Mouse (Mus musculus) stomach, embryonic 15.5 days (tissue): ENCODE measurements around the gene Trim46. TPM values are rescaled to one million over a fixed set of nuclear protein-coding genes. Genes with fewer than 3 reads are reported as not detected.

Experiments used
- ATAC-seq: fragments of 200-750 bp; cut with Nextera tagmentation; 2 replicates; pipeline ENCODE4 v1.8.0; 2017; ENCODE audit warnings: low read depth, moderate number of reproducible peaks, moderate TSS enrichment; ENCODE audit not compliant: insufficient read depth, low FRiP score
- H3K27ac ChIP-seq: fragments of 300-500 bp; sonication (generic); 2 replicates; pipeline ENCODE4 v1.5.1; 2015; ENCODE audit warnings: mild to moderate bottlenecking, inconsistent platforms
- H3K27me3 ChIP-seq: fragments of 300-500 bp; sonication (generic); replicated peaks from 2 replicates; pipeline ENCODE4 v1.6.1; 2015; ENCODE audit warnings: inconsistent platforms
- H3K36me3 ChIP-seq: fragments of 300-500 bp; sonication (generic); 2 replicates; pipeline ENCODE4 v1.6.1; 2015; ENCODE audit warnings: inconsistent platforms
- H3K4me1 ChIP-seq: fragments of 300-500 bp; sonication (generic); 2 replicates; pipeline ENCODE4 v1.6.1; 2015; ENCODE audit warnings: inconsistent platforms
- H3K4me2 ChIP-seq: fragments of 300-500 bp; sonication (generic); 2 replicates; pipeline ENCODE4 v1.6.1; 2015; ENCODE audit warnings: mild to moderate bottlenecking, inconsistent platforms
- H3K4me3 ChIP-seq: fragments of 300-500 bp; sonication (generic); replicated peaks from 2 replicates; pipeline ENCODE4 v1.5.1; 2015; ENCODE audit warnings: inconsistent platforms
- H3K9ac ChIP-seq: fragments of 300-500 bp; sonication (generic); 2 replicates; pipeline ENCODE4 v1.6.1; 2015; ENCODE audit warnings: inconsistent platforms
- H3K9me3 ChIP-seq: fragments of 300-500 bp; sonication (generic); 2 replicates; pipeline ENCODE4 v1.6.1; 2016; ENCODE audit warnings: inconsistent platforms
- WGBS: fragments of 180-500 bp; shearing (Covaris S2); methylation state at CpG from one replicate; pipeline ENCODE4 v1.1.7; 2015; 5-methylcytosine and 5-hydroxymethylcytosine counted together
- polyA plus RNA-seq: library from polyadenylated mRNA; unstranded; fragments of >200 nt; fragmentation: Nextera tagmentation; extraction: Ambion mirVana; gene quantifications from 2 replicates; pipeline ENCODE4 v1.2.1, GENCODE M21; 2015

Trim46 gene
- polyA plus RNA-seq: 4.6 and 5.9 TPM in 2 replicates

DNA sequence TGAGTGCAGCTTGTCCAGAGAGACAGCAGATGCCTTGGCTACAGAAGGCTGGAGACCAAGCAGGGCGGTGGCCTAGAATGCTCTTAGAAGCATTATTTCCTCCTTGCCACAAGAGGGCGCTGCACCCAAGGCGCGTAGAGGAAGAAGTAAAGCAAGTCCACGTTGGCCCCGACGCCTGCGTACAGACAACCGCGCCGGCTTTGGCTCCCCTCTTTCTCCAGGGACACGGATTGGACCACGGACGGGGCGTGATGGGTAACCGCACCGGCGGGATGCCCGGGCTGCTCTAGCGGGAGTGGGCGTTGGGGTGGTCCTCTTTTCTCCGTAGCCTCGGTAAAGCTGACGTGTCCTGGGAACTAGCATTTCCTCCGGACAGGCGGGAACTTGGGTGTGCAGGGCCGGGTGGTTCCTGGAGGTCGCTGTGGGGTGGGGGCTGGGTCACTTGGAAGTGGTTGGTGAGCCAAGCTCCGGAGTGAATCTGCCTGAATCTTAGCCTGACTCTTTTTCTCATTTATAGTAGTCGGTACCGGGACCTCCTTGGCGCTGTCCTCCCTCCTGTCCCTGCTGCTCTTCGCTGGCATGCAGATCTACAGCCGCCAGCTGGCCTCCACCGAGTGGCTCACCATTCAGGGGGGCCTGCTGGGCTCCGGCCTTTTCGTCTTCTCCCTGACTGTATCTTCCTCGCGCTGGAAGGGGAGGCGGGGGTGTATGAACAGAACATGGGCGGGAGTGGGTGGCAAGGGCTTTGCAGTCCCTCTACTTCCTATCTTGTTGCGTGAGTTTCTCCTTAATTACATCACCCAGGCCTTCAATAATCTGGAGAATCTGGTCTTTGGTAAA is at the start of gene Trim46:
Trim46 (minus strand) TSS at position 49 of the 840 bp plus-strand sequence.
- WGBS: under 1% methylated on average over 42 of the region's 42 CpGs
- no peaks in the 10 kb centered on the region for H3K27me3 ChIP-seq
- H3K9ac ChIP-seq: peak within 1 kb of the TSS; percentile 75
- H3K4me2 ChIP-seq: peak within 1 kb of the TSS; percentile 81
- H3K4me1 ChIP-seq: peaks cover 44% of the 10 kb centered on the region
- no peaks in the 10 kb centered on the region for H3K9me3 ChIP-seq
- peaks cover 9% of the 10 kb centered on the region; the same call in 1 of the 2 replicates for H3K36me3 ChIP-seq
- peak within 1 kb of the TSS; percentile 67 for H3K27ac ChIP-seq
- ATAC-seq: peak; percentile 63
- H3K4me3 ChIP-seq: peak within 1 kb of the TSS; percentile 71

DNA sequence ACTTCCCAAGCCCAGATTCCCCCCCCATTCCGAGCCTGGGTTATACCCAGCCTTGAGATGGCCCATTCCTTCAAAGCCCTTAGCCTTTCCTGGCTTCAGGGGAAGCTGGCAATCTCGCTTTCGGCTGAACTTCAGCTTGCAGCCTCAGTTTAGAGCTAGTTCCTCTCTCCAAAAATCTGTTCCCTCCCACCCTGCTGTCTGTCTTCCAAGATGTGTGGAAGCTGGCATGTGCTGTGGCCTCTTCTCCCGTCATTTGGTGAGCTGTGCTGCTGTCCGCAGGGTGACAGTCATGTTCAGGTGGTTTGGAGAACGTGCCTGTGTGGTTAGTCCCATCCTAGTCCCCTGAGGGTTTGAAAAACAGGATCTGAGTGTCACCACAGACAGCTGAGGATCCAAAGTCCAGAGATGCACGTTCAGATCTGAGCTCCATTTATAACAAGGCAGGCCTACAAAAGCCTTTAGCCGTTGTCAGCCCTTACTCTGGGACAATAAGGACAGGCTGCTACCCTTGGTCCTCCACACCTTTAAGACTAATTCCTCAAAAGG is 49.6 kb upstream of the Trim46 start:
- no peak overlapping the region for H3K27ac ChIP-seq
- H3K36me3 ChIP-seq: no peaks in the 10 kb centered on the region
- WGBS: 78% methylated on average over 8 of the region's 8 CpGs
- no peaks in the 10 kb centered on the region for H3K4me1 ChIP-seq
- H3K4me2 ChIP-seq: no peak overlapping the region
- no peak overlapping the region for H3K9ac ChIP-seq
- no peak for ATAC-seq
- no peaks in the 10 kb centered on the region for H3K9me3 ChIP-seq
- no peaks in the 10 kb centered on the region for H3K27me3 ChIP-seq
- H3K4me3 ChIP-seq: no peak overlapping the region

- WGBS: 72% methylated on average over 5 of the region's 5 CpGs
- ATAC-seq: no peak
Measured at GRCm38 (mm10) chr3:89294195-89294594, 48.1 kb upstream of the Trim46 start.

DNA sequence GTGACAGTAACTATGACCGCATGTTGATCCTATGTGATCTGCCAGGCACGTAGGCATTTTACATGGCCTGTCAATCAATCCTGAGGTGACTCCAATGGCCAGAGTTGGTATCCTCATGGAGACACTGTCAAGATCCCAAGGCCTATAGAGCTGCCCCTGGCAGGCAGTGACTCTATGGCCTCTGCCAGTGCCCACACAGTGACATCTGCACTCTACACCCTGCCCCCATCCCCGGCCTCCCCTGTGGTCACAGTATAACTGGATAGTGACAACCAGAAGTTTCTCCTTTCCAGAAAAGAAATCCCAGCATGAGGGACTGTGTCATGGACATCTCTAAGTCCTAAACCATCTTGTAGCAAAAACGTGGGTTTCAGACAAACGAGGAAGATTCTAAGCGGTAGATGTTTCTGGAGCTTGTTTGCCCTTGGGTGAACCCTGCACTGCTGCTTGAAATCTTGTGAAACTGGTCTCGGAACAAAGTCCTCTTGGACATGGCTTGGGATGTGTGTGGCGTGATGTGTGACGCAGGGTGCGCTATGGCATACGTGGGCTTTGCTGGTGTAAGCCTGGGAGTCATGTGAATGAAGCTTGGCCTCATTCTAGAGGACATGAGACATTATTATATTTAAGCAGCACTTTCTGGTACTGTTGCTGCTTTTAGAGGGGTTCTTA is 47.3 kb upstream of the Trim46 start:
- no peaks in the 10 kb centered on the region for H3K27me3 ChIP-seq
- 80% methylated on average over 11 of the region's 11 CpGs for WGBS

More at GRCm38 (mm10) chr3:89294195-89294594, 48.1 kb upstream of the Trim46 start:
- no peaks in the 10 kb centered on the region for H3K9me3 ChIP-seq
- no peaks in the 10 kb centered on the region for H3K36me3 ChIP-seq
- no peak overlapping the region for H3K4me2 ChIP-seq
- H3K27me3 ChIP-seq: no peaks in the 10 kb centered on the region
- H3K4me1 ChIP-seq: no peaks in the 10 kb centered on the region
- H3K27ac ChIP-seq: no peak overlapping the region
- H3K4me3 ChIP-seq: no peak overlapping the region
- no peak overlapping the region for H3K9ac ChIP-seq

DNA sequence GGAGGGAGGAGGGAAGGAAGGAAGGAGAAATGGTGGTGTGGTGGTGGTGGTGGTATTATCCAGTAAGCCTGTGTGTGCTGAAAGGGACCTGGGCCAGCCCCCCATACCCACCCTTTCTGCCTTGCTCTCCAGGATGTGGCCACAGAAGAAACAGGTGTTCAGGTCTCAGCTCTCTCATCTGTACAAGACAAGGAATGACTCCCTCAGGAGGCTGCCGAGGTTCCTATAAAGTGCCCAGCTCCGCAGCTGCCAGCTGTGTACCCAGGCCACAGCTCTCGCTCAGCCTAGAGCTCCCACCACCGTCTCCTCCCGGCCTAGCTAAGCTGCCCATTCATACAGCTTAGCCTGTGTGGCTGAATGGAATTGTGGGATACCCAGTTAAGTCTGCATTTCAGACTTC is 46.2 kb upstream of the Trim46 start:
- Histone ChIP-seq H3K4me1 (0 out of 2 replicates have a peak, but pooled peaks cover 4% of the 10 kb centered on the region), H3K4me3 (no peak overlapping the region), H3K27me3 (no peaks in the 10 kb centered on the region), H3K4me2 (no peak overlapping the region), H3K36me3 (no peaks in the 10 kb centered on the region), H3K9ac (no peak overlapping the region), H3K27ac (no peak overlapping the region), H3K9me3 (no peaks in the 10 kb centered on the region)
- ATAC-seq: no peak
- WGBS: 58% methylated on average over 5 of the region's 5 CpGs

More for the DNA sequence above, 47.3 kb upstream of the Trim46 start:
- no peak overlapping the region for H3K4me3 ChIP-seq
- H3K4me2 ChIP-seq: no peak overlapping the region
- H3K4me1 ChIP-seq: 0 out of 2 replicates have a peak, but pooled peaks cover 2% of the 10 kb centered on the region
- no peaks in the 10 kb centered on the region for H3K36me3 ChIP-seq
- no peaks in the 10 kb centered on the region for H3K9me3 ChIP-seq
- ATAC-seq: 0 out of 2 replicates have a peak, but pooled peaks have one; percentile 20
- no peak overlapping the region for H3K9ac ChIP-seq
- no peak overlapping the region for H3K27ac ChIP-seq

GRCm38 (mm10) chr3:89291874-89292273 is 45.8 kb upstream of the Trim46 start:
- no peak overlapping the region for H3K4me2 ChIP-seq
- H3K36me3 ChIP-seq: no peaks in the 10 kb centered on the region
- no peaks in the 10 kb centered on the region for H3K9me3 ChIP-seq
- H3K9ac ChIP-seq: no peak overlapping the region
- H3K27me3 ChIP-seq: no peaks in the 10 kb centered on the region
- H3K4me3 ChIP-seq: no peak overlapping the region
- WGBS: 47% methylated on average over 10 of the region's 10 CpGs
- no peak for ATAC-seq
- H3K4me1 ChIP-seq: 0 out of 2 replicates have a peak, but pooled peaks cover 4% of the 10 kb centered on the region
- no peak overlapping the region for H3K27ac ChIP-seq

- Histone ChIP-seq H3K27ac (no peak overlapping the region), H3K4me1 (0 out of 2 replicates have a peak, but pooled peaks cover 4% of the 10 kb centered on the region), H3K9me3 (no peaks in the 10 kb centered on the region), H3K27me3 (no peaks in the 10 kb centered on the region), H3K4me3 (no peak overlapping the region), H3K9ac (no peak overlapping the region), H3K4me2 (no peak overlapping the region), H3K36me3 (no peaks in the 10 kb centered on the region)
- ATAC-seq: no peak
- WGBS: 29% methylated on average over 7 of the region's 7 CpGs
Measured at GRCm38 (mm10) chr3:89288503-89288928, 42.4 kb upstream of the Trim46 start.

- Histone ChIP-seq H3K27ac (peak overlapping the region; percentile 9; the same call in 1 of the 2 replicates), H3K4me1 (0 out of 2 replicates have a peak, but pooled peaks cover 4% of the 10 kb centered on the region), H3K9ac (no peak overlapping the region), H3K36me3 (no peaks in the 10 kb centered on the region), H3K4me2 (no peak overlapping the region), H3K27me3 (no peaks in the 10 kb centered on the region), H3K9me3 (no peaks in the 10 kb centered on the region), H3K4me3 (no peak overlapping the region)
- ATAC-seq: no peak
- WGBS: 54% methylated on average over 5 of the region's 5 CpGs
Measured at GRCm38 (mm10) chr3:89287286-89287685, 41.2 kb upstream of the Trim46 start.

DNA sequence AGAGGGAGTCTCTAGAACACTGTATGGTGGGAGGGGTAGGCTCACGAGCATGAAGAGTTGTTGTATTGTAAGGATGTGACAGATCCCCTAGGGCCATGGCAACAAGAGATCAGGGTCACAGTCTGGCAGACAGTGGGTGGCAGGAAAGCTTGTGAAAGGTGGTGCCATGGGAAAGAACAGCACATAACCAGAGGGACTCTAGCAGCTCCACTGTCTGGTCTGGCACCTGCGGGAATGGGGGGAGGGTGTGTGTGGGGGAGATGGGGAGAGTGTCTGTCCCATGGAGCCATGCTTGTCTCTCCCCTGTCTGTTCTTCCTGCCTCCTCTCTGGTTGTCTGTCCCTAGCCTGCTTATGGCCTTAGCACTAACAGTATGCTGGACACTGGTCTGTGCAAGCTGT is 39.4 kb upstream of the Trim46 start:
- Histone ChIP-seq H3K36me3 (no peaks in the 10 kb centered on the region), H3K4me3 (no peak overlapping the region), H3K27ac (no peak overlapping the region), H3K9ac (no peak overlapping the region), H3K27me3 (no peaks in the 10 kb centered on the region), H3K9me3 (no peaks in the 10 kb centered on the region), H3K4me2 (no peak overlapping the region), H3K4me1 (peaks cover 13% of the 10 kb centered on the region)
- WGBS: 63% methylated on average over 2 of the region's 2 CpGs
- ATAC-seq: no peak

- Histone ChIP-seq H3K36me3 (no peaks in the 10 kb centered on the region), H3K27ac (no peak overlapping the region), H3K4me1 (peaks cover 25% of the 10 kb centered on the region), H3K4me2 (no peak overlapping the region), H3K27me3 (no peaks in the 10 kb centered on the region), H3K9me3 (no peaks in the 10 kb centered on the region), H3K4me3 (no peak overlapping the region), H3K9ac (no peak overlapping the region)
- no peak for ATAC-seq
- WGBS: 89% methylated on average over 3 of the region's 3 CpGs
Measured at GRCm38 (mm10) chr3:89284261-89284660, 38.2 kb upstream of the Trim46 start.

DNA sequence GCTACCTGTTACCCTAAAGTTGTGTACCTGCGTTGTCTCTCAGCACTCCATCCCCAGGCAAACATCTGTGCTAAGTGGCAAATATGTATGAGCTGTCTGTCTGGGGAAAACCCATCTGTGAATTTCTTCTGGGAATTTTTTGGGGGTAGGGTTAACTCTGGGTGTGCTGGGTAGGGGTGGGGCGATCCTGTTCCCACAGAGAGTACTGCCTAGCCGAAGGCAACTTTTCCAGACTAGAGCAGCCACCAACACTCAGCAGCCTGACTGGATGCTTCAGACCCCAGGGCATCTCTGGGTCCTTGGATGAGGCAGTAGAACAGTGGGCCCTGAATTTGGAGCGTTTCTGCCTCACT is 36.2 kb upstream of the Trim46 start:
- Histone ChIP-seq H3K4me2 (no peak overlapping the region), H3K9ac (no peak overlapping the region), H3K27ac (no peak overlapping the region), H3K36me3 (no peaks in the 10 kb centered on the region), H3K27me3 (no peaks in the 10 kb centered on the region), H3K4me1 (peaks cover 38% of the 10 kb centered on the region), H3K4me3 (no peak overlapping the region), H3K9me3 (no peaks in the 10 kb centered on the region)
- ATAC-seq: no peak
- 23% methylated on average over 4 of the region's 4 CpGs for WGBS
